Mouse (Mus musculus) lung, postnatal 0 days (tissue): ENCODE data around the gene Opa1.

Experiments
- CTCF ChIP-seq: IDR thresholded peaks from 2 replicates; pipeline ENCODE4 v1.5.1; 2016; ENCODE audit warnings: antibody characterized with exemption, mild to moderate bottlenecking
- EP300 ChIP-seq: IDR thresholded peaks from 2 replicates; pipeline ENCODE4 v1.6.1; 2016; ENCODE audit warnings: antibody characterized with exemption, mild to moderate bottlenecking, control low read depth

- no peak for TF ChIP-seq CTCF
- TF ChIP-seq EP300, result no peak
These were observed 85.3 kb downstream of the Opa1 start for GRCm38 (mm10) chr16:29664392-29664791.
